Mouse (Mus musculus) MN1 (cell line): Measurements from ENCODE around the gene Rdh1.

Experiments
- DNase-seq: peaks from one replicate; pipeline ENCODE4 v3.0.0-alpha.2; 2016; ENCODE audit warnings: low spot score

The Rdh1 gene

GRCm38 (mm10) chr10:127759181-127760110 lies at the start of gene Rdh1, which contains the start of gene Rdh16f1:
Rdh1 (plus strand) TSS chr10:127759721.
Rdh16f1 (plus strand) TSS chr10:127759787.
- DNase-seq, result no peak

- no peak for DNase-seq
These were observed 49.2 kb upstream of the Rdh1 start for GRCm38 (mm10) chr10:127710331-127710730.

- no peak for DNase-seq
These were observed 46.8 kb upstream of the Rdh1 start for GRCm38 (mm10) chr10:127712736-127713135.

DNA sequence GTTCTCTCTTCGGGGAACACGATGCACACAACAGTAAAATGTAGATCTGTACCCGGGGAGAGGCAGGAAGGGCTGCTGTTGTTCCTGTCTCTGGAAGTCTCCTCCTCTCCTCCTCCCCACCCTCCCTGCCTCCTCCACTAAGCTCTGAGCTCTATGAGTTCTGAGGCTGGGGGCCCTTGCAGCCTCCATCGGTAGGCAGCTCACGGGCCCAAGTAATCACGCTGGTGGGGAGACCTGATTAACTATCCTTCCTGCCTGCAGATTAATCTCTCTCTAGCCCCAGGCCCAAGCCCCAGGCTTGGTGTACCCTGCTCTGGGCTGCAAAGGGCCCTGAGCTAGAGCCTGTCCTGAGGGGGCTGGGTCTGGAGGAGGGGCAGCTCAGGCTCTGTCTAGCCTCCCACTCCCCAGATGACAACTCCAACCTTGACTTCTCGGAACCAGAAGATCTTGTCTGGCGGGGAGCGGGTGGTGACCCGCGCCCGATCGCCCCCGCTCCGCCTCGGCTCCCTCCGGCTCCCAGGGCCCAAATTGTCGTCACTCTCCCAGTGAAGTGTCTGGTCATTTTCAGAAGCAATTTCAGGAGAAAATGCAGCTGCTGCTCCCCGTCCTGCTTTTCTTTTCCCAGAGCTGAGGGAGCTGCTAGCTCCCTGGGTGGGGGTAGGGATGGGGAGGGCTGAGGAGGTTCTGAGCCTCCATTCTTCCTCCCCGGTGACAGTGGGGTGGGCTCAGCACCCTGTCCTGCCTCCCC lies 37.7 kb upstream of the Rdh1 start:
- peak; percentile 19 for DNase-seq

DNA sequence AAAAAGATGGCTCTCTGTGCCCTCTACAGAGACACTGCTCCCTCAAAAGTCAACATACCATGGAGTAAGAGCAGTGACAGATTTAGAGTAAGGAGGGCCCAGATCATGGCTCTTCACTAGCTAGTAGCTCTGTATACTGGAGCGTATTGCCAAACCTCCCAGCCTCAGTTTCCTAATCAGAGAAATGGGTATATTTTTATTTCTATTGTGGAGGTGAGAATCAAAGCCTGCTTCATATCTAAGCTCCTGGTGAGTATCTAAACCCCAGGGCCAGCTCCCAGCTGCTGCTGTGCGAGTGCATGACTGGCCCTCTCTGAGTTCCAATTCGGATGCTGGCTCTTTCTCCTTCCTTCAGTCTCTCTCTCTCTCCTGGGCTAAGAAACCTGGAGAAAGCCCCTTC lies 35.3 kb upstream of the Rdh1 start, which contains the start of gene Tac2:
TSS of gene Tac2 (plus strand) at position 301 of the 400 bp plus-strand sequence.
- DNase-seq, result no peak

DNA sequence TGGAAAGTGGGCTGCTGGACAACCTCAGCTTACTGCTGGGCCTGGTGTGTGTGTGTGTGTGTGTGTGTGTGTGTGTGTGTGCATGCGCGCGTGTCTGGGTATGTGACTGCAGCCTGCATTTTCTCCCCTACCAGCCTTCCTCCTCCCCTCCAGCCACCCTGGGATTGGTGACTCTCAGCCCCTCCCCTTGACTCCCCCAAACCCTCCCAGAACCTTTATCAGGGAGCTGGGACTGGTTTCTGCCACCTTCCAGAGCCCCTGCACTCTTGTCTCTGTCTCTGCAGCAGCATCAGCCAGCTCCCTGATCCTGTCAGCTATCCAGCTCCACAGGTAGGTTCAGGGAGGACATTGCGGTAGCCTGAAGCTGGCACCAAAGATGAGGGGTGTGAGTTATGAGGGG lies 34.4 kb upstream of the Rdh1 start:
- DNase-seq, result no peak

GRCm38 (mm10) chr10:127728437-127728836 lies 31.1 kb upstream of the Rdh1 start:
- no peak for DNase-seq

DNA sequence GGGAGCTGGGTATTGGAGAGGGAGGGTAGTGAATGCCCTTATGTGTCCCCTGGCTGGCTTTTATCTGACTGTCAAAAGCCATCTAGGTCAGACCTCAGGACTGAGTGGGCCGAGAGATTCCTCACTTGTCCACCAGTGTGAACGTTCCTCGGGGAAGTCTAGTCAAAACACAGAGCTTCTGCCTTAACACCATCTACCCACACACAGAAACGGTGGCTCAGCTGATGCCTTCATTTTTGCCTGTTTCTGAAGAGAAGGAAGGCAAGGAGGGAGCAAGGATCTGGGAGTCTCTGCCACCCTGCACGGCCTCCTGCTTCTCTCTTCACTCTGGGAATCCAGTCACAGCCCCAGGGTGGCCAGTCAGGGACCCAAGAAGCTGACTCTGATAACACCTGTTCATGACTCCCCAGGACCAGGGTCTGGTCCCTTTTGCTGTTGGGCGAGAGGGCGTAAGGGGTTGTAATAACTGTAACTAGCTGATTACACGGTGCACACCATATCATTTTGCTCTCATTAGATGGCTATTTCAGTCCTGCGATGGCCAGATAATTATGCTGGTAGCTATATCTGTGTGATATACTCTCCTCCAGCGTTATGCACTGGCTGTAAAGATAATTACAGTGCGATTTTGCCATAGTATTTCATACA lies 29.1 kb upstream of the Rdh1 start:
- no peak for DNase-seq

DNA sequence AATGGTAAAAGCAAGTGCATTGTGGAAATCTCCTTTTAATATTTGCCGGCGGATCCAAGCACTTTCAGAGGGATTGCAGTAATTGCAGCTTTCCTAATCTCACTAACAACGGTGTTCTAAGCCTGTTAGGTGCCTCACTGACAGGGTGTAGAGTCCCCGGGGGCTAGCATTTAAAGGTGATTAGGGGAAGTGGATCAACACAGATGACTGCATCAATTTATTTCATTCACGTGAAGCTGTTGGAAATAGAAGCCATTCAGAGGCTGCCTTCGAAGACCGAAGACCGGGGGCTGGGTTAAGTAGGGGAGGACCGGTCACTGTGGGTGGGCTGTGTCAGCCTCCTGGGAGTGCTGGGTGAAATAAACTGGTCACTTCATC lies 28.6 kb upstream of the Rdh1 start:
- DNase-seq, result no peak

- no peak for DNase-seq
These were observed 28.1 kb upstream of the Rdh1 start for GRCm38 (mm10) chr10:127731397-127731796.

GRCm38 (mm10) chr10:127734434-127734833 lies 25.1 kb upstream of the Rdh1 start:
- peak; percentile 37 for DNase-seq

GRCm38 (mm10) chr10:127736266-127736665 lies 23.3 kb upstream of the Rdh1 start:
- DNase-seq, result no peak

DNA sequence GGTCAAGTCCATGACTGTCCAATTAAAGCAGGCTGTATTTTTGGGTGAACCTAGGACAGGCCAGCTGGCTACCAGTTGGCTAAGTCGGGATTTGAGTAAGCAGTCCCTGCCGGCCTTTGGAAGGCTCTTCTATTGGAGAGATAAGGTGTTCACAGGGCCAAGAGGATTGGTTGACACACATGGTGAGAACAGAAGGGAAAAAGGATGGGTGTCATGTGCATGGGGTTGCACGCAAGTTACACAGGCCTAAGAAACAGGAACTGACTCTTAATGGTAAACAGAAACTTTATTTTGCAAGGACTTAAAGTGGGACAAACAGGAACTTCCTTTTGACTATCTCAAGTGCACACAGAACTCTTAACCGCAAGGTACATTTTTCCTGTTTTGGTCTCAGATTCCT lies 22.6 kb upstream of the Rdh1 start:
- no peak for DNase-seq

- no peak for DNase-seq
These were observed 22.0 kb upstream of the Rdh1 start for GRCm38 (mm10) chr10:127737552-127737951.

DNA sequence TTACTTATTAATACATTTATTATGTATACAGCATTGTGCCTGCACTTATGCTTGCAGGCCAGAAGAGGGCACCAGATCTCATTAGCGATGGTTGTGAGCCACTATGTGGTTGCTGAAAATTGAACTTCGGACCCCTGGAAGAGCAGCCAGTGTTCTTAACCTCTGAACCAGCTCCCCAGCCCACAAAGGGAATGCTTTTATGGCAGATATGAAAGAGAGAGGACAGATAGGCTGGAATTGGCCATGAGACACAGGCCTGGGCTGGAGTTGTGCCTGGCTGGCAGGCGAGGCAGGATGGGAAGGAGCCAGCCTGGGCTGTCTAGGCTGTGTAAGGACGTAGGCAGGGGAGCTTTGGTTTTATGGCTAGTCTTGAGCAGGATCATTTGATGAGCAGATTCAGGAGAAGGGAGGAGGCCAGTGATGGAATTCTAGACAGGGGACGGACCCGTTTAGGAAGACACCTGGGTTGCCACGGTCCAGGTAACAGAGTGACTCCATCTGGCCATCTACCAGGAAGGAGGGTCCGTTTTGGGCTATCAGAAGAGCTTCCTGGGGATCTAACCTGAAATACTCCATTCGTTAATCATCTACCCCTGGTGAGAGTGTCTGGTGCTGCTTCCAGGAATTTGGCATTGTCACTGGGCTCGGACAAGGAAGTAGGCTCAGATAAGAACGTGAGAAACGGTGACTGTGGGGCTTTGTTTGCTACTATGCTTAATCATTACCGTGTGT lies 21.2 kb upstream of the Rdh1 start:
- peak; percentile 10 for DNase-seq

GRCm38 (mm10) chr10:127739083-127739660 lies 20.3 kb upstream of the Rdh1 start, which contains the start of gene Zbtb39:
Zbtb39 (plus strand) TSS chr10:127739538.
- peak; percentile 79 for DNase-seq

GRCm38 (mm10) chr10:127739661-127740161 lies 19.8 kb upstream of the Rdh1 start:
- DNase-seq, result peak; percentile 20

DNA sequence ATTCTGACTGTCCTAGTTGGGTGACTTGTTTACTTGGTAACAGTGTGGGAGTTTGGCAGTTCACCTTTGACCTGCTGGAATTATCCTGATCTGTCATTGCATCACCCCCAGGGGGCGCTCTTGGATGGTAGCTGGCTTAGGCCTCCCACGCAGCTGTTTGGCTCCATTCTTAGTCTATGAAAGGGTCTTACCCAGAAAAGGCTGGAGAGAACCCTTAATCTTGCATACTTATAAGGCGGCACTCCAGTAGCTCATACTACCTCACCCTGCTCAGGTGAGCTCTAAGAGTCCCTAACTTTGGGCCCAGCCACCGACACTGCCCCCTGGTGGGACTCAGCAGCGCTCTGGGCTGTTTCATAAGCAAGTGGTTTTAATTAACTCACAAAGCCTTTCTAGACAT lies 14.9 kb upstream of the Rdh1 start:
- no peak for DNase-seq

- DNase-seq, result no peak
These were observed 13.6 kb upstream of the Rdh1 start for GRCm38 (mm10) chr10:127745886-127746285.

DNA sequence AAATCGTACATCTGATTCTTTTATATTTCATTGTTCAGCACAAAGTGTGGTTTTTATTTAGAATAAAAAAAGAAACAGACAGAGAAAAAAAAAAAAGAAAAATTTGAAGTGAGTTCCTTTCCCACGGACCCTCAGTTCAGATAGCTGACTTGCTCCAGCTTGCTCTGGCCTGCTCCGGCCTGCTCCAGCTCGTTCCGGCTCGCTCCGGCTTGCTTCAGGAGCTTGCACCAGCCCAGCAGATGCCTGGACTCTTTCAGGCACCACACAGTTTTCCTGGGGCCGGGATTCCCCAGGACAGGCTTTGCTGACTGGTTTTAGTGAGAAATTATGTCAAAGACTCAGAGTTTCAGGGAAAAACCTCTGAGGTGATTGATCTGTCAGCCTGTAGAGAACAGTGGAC lies 12.3 kb upstream of the Rdh1 start:
- no peak for DNase-seq
